Mouse (Mus musculus) erythroblast, embryonic 14.5 days (primary cell): ENCODE results near the gene 1700025C18Rik.

Source experiments
- GATA1 ChIP-seq: IDR thresholded peaks from 2 replicates; pipeline ENCODE4 v1.6.1; 2012; ENCODE audit warnings: low read length, inconsistent platforms, mixed read lengths
- TAL1 ChIP-seq: IDR thresholded peaks from 3 replicates; pipeline ENCODE4 v1.6.1; 2012; ENCODE audit warnings: low read length, inconsistent platforms, mixed read lengths

DNA sequence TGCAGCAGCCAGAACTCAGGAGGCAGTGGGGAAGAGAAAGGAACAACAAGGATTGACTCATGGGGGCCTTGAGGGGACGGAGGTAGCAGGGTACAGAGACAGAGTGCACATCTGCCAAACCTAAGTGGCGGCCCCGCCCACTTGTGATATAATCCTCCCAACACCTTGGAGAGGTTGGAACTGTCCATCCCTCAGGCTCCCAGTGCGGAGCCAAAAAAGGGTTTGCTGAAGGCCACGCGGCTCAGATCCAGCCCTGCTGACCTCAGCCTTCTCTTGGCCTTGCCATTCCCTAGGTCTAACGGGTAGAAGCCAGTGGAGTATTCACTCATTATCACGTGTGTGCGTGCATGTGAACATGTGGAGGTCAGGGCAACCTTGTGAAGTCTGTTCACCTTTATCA lies 9.9 kb downstream of the 1700025C18Rik start:
- TF ChIP-seq TAL1 (no peak), GATA1 (no peak)
